Mouse (Mus musculus): Measurements from ENCODE around the gene Bbx.

Bbx gene

DNA sequence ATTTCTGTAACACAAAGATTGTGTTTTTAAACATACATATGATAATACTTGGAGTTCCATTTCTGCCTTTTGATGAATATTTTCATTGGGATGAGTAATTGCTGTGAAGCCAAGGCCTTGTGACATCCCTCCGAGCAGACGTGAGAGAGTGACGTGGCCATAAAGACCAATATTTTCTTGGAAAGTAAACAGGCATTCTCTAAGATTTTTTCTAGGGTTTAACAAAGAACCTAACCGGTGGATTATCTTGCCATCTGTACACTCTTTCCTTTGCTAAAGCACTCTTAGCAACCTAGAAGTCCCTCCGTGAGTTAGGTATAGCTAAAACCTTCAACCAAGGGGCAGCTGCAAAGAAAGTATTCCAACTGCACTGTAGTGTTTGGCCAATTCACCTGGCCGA lies 32.4 kb downstream of the Bbx start:
- DNase-seq (ENCODE audit: low spot score in 2 of 2), result no peak

DNA sequence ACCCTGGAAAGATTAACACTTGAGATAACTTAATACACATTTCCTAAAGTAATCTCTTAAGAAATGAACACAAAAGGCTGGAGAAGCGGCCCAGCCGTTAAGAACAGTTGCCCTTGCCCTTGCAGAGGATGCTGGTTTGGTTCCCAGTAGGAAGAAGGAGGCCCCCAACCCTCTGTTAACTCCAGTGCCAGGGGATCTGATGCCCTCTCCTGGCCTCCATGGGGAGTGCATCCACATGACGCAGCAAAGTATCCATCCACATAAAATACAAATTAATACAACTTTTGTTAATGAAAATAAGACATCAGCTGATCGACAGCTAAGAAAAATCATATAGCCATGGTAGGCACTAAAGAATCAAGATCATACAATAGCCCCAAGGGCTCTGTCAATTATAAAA lies 33.6 kb downstream of the Bbx start:
- DNase-seq (ENCODE audit: low spot score in 2 of 2), result no peak

DNA sequence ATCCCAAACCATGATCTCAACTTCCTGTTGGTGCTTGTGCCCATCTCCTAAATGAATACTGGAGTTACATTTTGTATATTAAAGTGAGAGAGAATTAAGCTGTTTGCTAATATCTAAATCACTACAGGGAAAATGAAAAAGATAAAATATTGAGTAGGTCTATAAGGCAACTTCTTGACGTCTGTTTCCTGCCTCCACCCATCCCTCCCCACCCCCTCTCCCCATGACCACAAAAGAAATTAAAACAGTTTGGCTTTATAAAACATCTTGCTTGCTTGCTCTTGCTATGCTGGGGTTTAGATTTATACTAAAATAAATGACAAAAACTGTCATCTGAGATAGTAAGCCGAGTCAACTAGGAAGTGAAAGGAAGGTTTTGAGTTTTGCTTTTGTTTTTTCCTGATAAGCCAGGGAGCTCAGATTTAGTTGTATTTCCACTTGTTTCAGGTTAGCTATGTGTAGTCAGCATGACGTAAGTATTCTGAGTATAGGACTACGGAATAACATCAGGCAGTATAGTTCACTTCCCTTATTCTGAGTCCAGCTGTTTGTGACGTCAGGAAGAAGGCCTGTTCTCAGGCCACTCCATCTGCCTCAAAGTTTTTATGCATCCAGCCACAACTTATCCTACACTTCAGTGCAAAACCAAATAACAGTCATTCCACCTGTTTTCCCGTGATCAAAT lies 36.1 kb downstream of the Bbx start:
- no peak for DNase-seq (ENCODE audit: low spot score in 2 of 2)

GRCm38 (mm10) chr16:50388499-50388898 lies 43.7 kb downstream of the Bbx start:
- no peak for DNase-seq (ENCODE audit: low spot score in 2 of 2)

DNA sequence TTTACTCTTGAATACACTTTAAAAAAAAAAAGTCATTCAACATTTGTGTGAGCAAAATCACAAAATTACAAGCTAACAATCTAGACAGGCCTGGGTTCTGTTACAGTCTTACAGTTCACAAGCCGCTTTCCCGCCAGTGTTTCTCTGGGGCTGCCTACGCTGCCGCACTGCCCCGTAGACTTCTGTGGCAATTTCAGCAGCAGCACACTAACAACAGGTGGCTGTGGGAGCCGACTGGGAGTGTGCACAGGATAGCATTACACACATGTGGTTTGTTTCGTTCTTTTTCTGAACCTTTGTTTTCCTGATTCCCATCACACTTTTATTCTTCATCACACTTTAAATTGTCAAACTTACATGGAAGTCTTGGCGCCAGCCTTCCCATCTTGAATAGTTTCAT lies 48.6 kb downstream of the Bbx start:
- no peak for DNase-seq (ENCODE audit: low spot score in 2 of 2)

GRCm38 (mm10) chr16:50381351-50381746 lies 50.8 kb downstream of the Bbx start:
- DNase-seq (ENCODE audit: low spot score in 2 of 2), result no peak

DNA sequence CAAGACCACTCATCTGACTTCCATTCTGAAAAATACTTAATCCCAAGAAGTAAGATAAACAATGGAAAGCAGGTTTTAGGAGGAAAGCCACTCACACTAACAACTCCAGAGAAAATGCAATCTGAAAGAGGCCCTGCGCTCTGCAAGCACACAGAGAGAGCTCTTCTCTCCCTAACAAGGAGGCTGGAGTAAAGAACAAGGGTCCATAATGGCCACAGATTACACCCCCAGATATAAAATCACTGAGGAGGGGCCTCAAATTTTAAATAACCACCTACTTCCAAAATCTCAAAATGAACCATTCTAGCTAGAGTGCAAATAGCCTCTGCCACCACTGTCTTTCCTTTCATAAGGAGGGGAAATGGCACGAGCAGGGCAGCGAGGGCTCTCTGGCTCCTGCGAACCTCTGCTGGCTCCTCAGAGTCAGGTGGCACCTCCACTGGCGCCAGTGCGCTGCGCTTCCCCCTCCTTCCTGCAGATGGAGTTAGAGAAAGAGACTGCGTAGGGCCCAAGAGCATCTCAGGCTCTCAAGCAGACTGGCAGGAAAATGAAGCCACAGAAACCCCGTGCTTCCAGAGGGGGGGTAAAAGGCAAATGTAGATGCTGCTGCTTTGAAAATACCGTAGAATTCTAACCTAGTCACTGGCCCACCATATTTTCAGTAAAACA lies 51.4 kb downstream of the Bbx start:
- peak; percentile 61 to 77 for DNase-seq (ENCODE audit: low spot score in 2 of 2)

- no peak for DNase-seq (ENCODE audit: low spot score in 2 of 2)
These were observed 52.0 kb downstream of the Bbx start for GRCm38 (mm10) chr16:50380232-50380631.

DNA sequence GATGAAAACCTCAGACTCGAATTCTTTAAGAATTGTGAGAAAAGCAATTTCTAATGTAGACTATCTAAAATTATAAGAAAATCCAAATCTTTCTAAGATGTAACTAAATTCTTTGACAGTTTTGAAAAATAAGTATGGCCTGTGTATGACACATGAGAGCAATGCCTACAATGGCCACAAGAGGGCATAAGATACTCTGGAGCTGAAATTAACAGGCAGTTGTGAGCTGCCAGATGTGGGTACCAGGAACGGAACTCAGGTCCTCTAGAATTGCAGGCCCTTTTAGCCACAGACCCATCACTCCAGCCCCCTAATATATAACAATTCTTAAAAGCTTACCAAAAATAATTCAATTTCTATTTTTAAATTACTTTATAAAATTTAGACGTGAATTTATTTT lies 57.6 kb downstream of the Bbx start:
- peak in 1 of 2 experiments; percentile 15 for DNase-seq (ENCODE audit: low spot score in 2 of 2)

- DNase-seq (ENCODE audit: low spot score in 2 of 2), result no peak
These were observed 58.5 kb downstream of the Bbx start for GRCm38 (mm10) chr16:50373685-50374084.

- DNase-seq (ENCODE audit: low spot score in 2 of 2), result no peak
These were observed 59.6 kb downstream of the Bbx start for GRCm38 (mm10) chr16:50372543-50372942.

DNA sequence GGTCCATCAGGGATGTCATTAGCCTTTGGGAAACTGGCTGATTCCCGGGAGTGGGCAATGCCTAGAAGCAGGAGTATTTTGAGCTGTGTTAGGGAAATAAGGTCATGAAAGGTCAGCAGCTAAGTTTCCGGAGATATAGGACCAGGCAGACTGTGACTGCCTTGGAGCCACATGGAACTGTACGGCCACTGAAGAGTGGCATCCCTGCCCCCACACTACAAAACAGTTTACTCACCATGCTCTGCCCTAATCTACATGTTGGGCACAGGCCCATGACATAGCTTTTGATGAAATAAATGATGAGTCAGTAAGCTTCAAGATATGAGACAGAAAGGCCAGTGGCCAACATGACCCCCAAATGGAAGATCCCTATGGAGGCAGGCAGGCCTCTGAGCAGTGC lies 60.7 kb downstream of the Bbx start:
- DNase-seq (ENCODE audit: low spot score in 2 of 2), result no peak

DNA sequence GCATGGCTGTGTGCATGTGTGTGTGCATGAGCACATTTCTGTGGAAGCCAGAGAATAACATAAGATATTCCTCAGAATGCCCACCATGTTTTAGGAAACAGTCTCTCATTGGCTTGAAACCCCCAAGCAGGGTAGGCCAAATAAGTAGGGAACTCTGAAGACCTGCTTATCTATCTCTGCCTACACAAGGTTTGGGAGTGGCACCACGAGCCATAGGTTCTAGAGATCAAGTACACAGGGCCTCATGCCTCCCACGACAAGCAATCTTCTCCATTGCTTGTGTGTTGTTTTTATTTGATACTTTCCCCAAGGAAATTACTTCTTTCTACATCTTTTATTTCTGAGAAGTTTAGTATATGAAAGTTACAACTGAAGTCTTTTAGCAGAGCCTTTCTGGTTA lies 61.8 kb downstream of the Bbx start:
- DNase-seq (ENCODE audit: low spot score in 2 of 2), result no peak

DNA sequence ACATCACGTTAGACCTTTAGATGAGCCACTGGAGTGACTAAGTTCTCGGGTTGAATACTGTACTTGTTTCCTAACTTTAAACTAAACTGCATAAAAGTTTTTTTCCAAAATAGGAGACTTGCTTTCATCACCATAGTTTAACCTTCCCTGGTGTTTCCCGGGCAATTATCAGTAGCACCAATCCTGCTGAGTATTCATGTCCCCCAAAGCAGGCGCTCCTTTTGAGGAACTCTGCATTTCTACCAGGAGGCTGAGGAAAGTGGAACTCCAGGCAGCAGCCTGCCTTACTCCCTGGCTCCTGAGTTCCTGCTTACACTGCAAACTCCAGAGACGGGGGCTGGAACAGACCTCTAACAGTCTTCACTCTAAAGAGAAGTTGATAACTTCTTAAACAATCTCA lies 65.6 kb downstream of the Bbx start:
- no peak for DNase-seq (ENCODE audit: low spot score in 2 of 2)

GRCm38 (mm10) chr16:50364189-50365059 lies 67.8 kb downstream of the Bbx start:
- DNase-seq (ENCODE audit: low spot score in 2 of 2), result peak in 1 of 2 experiments; percentile 24

- DNase-seq (ENCODE audit: low spot score in 2 of 2), result no peak
These were observed 68.6 kb downstream of the Bbx start for GRCm38 (mm10) chr16:50363443-50364188.

DNA sequence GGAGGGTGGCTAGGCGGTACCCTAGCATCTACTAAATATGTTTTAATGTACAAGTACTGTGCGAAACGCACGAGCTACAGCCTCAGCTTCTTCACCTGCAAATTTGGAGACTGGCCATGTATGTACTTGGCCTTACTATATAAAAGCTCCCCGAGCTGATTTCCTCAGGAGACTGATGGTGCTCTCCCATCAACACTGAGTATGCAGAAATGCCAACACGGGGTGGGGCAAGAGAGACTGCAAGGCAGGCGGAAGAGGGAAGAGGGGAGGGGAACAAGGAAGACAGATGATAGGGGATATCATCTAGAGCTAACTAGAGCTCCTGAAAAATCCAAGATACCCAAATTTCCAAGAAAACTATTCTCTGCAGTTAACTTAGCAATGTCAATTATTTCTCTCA lies 71.6 kb downstream of the Bbx start:
- DNase-seq (ENCODE audit: low spot score in 2 of 2), result no peak

DNA sequence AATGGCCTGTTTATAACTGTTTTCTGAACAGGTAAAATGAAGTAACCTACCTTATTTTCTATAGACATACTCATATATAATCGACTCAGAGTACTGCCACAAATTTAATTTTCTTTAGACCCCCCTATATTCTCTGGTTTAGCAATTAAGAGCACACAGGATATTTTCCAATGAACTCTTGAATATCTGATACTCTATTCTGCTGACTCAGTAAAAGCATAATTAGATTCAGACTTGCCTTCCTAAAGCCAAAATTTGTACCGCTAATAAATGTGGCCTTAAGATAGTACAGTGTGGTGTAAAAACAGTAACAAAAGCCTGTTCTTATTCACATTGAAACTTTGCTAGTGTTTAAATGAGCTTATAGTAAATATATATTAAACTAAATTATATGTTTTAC lies 102.5 kb downstream of the Bbx start:
- no peak for DNase-seq (ENCODE audit: low spot score in 2 of 2)

DNA sequence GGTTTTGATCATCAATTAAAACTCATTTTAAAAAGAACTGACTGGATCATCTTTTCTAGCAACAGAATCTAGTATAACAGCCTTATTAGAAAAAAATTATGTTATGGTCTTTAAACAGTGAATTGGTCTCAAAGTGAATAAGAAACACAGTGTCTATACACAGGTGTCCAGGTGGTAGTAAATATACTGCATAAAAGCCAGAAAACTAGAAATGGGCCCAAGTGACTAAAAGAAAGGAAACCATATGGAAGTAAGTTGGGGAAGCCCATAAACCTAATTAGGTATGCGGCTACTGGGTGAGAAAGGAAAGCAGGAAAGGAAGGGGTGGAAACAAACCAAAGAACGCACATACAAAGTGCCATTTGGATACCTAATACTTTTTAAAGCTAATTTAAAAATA lies 107.4 kb downstream of the Bbx start:
- no peak for DNase-seq (ENCODE audit: low spot score in 2 of 2)

DNA sequence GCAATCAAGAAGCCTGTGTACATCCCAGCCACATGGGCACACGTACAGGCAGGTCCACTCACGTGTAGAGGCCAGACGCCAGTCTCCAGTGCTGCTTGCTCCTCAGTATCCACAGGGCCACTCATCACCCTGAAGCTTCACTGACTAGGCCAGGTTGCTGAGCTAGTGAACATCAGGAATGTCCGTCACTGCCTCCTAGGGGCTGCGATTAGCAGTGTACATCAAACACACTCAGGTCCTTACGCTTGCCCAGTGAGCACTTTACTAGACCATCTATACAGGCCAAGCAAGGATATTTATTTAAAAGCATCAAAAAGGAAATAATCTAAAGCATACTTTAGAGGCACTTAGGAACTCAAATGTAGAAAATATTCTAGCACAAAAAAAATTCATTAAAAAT lies 107.9 kb downstream of the Bbx start:
- no peak for DNase-seq (ENCODE audit: low spot score in 2 of 2)

DNA sequence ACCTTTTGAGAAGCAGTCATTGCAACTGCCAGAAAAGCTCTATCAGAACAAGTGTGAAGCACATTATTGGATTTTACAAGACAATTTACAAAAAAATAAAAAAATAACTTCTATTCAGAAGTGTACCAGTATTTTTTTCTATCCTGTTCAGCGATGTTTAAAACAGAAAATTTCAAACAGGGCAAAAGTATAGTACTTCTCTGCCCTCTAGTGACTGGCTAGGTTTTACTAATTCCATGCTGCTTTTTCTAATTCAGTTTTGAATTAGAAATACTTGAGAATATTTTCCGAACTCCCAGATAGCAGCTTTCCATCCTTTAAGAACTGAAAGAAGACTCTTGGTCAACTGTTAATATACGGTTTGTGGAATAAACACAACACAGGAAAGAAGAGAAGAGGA lies 110.8 kb downstream of the Bbx start:
- DNase-seq (ENCODE audit: low spot score in 2 of 2), result no peak

GRCm38 (mm10) chr16:50318255-50318654 lies 113.9 kb downstream of the Bbx start:
- no peak for DNase-seq (ENCODE audit: low spot score in 2 of 2)
